Mouse (Mus musculus): ENCODE measurements at regions not wholly inside any gene's neighbourhood (a gene's known extent, or its start where the extent isn't known, plus 50 kb on each side); places are given as distances from the start of the nearest gene placed in this dataset.
"Not testable (repeated sequence)": the region's sequence is repeated elsewhere in the genome, so short reads cannot be mapped to it uniquely, and the experiment has no call there.

GRCm38 (mm10) chr2:53691580-53692118, 393.7 kb downstream of the Rprm start:
- 78% methylated on average over 5 of the region's 5 CpGs for WGBS
- H3K4me1 ChIP-seq (ENCODE audit: control insufficient read depth, insufficient read depth, low read length): no peaks in the 10 kb centered on the region
- no peak for ATAC-seq

DNA sequence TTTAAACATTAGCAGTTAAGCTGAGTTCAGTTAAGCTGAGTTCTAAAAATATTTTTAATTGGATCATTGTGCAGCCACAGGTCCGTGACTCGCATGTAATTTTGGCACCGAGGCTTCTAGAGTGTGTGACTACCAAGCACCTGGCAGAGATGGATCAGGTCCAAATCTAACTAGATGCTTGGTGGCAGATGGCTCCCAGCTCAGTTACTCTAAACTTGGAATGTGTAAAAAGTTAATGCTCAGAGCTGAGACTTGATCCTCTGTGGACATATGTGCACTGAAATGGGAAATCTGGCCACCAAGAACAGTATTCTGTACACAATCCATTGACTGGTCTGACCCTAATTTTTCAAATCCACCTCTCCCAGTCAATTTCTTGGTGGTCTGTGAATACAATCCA, 374.1 kb downstream of the Rprm start:
- Histone ChIP-seq H3K4me1 (ENCODE audit: control insufficient read depth, insufficient read depth, low read length) (no peaks in the 10 kb centered on the region), H3K27me3 (replicated peaks; ENCODE audit: control insufficient read depth, insufficient read depth, low read length) (no peaks in the 10 kb centered on the region), H3K9ac (ENCODE audit: low read depth, low read length) (no peak overlapping the region), H3K9me3 (ENCODE audit: control insufficient read depth, low read length) (no peaks in the 10 kb centered on the region), H3K4me2 (ENCODE audit: low read depth, low read length) (no peak overlapping the region), H3K4me3 (ENCODE audit: low read length) (no peak overlapping the region), H3K27ac (ENCODE audit: low read length) (no peak overlapping the region), H3K36me3 (ENCODE audit: control insufficient read depth, insufficient read depth, low read length) (no peaks in the 10 kb centered on the region)
- ATAC-seq: no peak
- 66% methylated on average over 3 of the region's 3 CpGs for WGBS

More at GRCm38 (mm10) chr2:53691580-53692118, 393.7 kb downstream of the Rprm start:
- Histone ChIP-seq H3K27me3 (replicated peaks; ENCODE audit: control insufficient read depth, insufficient read depth, low read length) (no peaks in the 10 kb centered on the region), H3K27ac (ENCODE audit: low read length) (no peak overlapping the region), H3K36me3 (ENCODE audit: control insufficient read depth, insufficient read depth, low read length) (no peaks in the 10 kb centered on the region), H3K9ac (ENCODE audit: low read depth, low read length) (no peak overlapping the region), H3K9me3 (ENCODE audit: control insufficient read depth, low read length) (no peaks in the 10 kb centered on the region), H3K4me3 (ENCODE audit: low read length) (no peak overlapping the region), H3K4me2 (ENCODE audit: low read depth, low read length) (no peak overlapping the region)

GRCm38 (mm10) chr2:53713106-53713640, 372.2 kb downstream of the Rprm start:
- Histone ChIP-seq H3K9ac (ENCODE audit: low read depth, low read length) (no peak overlapping the region), H3K4me2 (ENCODE audit: low read depth, low read length) (no peak overlapping the region), H3K27ac (ENCODE audit: low read length) (no peak overlapping the region), H3K36me3 (ENCODE audit: control insufficient read depth, insufficient read depth, low read length) (no peaks in the 10 kb centered on the region), H3K4me3 (ENCODE audit: low read length) (no peak overlapping the region), H3K9me3 (ENCODE audit: control insufficient read depth, low read length) (no peaks in the 10 kb centered on the region), H3K4me1 (ENCODE audit: control insufficient read depth, insufficient read depth, low read length) (no peaks in the 10 kb centered on the region), H3K27me3 (replicated peaks; ENCODE audit: control insufficient read depth, insufficient read depth, low read length) (no peaks in the 10 kb centered on the region)
- WGBS: 85% methylated on average over 7 of the region's 7 CpGs
- ATAC-seq: no peak

DNA sequence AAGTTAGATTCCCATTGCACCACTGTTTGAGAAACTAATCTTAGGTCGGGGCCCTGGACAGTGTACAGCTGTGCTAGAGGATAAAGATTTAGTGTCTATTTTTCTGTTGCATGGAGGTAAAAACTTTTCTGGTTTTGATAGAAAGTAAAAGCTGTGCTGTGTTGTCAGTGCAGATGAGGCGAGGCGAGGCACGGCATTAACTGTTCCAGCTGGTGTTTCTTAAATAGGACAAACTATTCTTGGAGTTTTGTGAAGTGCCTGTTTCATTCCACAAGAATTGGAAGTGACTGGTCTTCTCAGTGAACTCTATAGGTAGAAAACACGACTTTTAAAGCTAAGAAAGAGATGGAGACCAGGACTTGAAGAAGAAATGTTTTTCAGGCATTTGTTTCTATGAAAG, 370.3 kb downstream of the Rprm start:
- Histone ChIP-seq H3K4me3 (ENCODE audit: low read length) (no peak overlapping the region), H3K4me1 (ENCODE audit: control insufficient read depth, insufficient read depth, low read length) (no peaks in the 10 kb centered on the region), H3K27ac (ENCODE audit: low read length) (no peak overlapping the region), H3K36me3 (ENCODE audit: control insufficient read depth, insufficient read depth, low read length) (no peaks in the 10 kb centered on the region), H3K9ac (ENCODE audit: low read depth, low read length) (no peak overlapping the region), H3K27me3 (replicated peaks; ENCODE audit: control insufficient read depth, insufficient read depth, low read length) (no peaks in the 10 kb centered on the region), H3K4me2 (ENCODE audit: low read depth, low read length) (no peak overlapping the region), H3K9me3 (ENCODE audit: control insufficient read depth, low read length) (no peaks in the 10 kb centered on the region)
- no peak for ATAC-seq
- WGBS: 44% methylated on average over 5 of the region's 5 CpGs

GRCm38 (mm10) chr2:53723231-53723630, 362.1 kb downstream of the Rprm start:
- no peak for ATAC-seq
- no peak overlapping the region for H3K4me3 ChIP-seq (ENCODE audit: low read length)
- no peak overlapping the region for H3K27ac ChIP-seq (ENCODE audit: low read length)
- no peak overlapping the region for H3K4me2 ChIP-seq (ENCODE audit: low read depth, low read length)
- H3K36me3 ChIP-seq (ENCODE audit: control insufficient read depth, insufficient read depth, low read length): no peaks in the 10 kb centered on the region
- no peaks in the 10 kb centered on the region for H3K4me1 ChIP-seq (ENCODE audit: control insufficient read depth, insufficient read depth, low read length)
- no peaks in the 10 kb centered on the region for H3K9me3 ChIP-seq (ENCODE audit: control insufficient read depth, low read length)
- H3K27me3 ChIP-seq (replicated peaks; ENCODE audit: control insufficient read depth, insufficient read depth, low read length): no peaks in the 10 kb centered on the region
- H3K9ac ChIP-seq (ENCODE audit: low read depth, low read length): no peak overlapping the region
- 85% methylated on average over 6 of the region's 6 CpGs for WGBS

- Histone ChIP-seq H3K4me1 (ENCODE audit: control insufficient read depth, insufficient read depth, low read length) (no peaks in the 10 kb centered on the region), H3K27me3 (replicated peaks; ENCODE audit: control insufficient read depth, insufficient read depth, low read length) (no peaks in the 10 kb centered on the region)
- ATAC-seq: no peak
These were observed 356.7 kb downstream of the Rprm start for GRCm38 (mm10) chr2:53728693-53729092.

DNA sequence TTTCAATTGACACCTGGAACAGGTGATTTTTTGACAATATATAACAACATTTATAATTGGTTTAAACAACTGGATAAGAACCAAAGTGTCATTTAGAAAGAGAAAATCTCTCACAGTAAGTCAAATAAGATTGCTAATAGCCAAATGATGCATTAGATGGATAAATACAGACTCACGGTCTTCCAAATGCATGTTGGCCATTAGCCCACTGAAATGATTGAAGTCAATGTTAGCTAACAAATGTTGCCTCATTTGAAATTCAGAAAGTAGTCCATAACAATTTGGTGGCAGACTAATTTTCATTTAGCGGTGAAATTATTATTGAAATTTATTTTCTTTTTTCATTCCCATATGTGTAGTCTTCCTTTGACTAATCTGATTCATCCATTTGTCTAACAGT, 354.9 kb downstream of the Rprm start:
- Histone ChIP-seq H3K4me2 (ENCODE audit: low read depth, low read length) (no peak overlapping the region), H3K36me3 (ENCODE audit: control insufficient read depth, insufficient read depth, low read length) (no peaks in the 10 kb centered on the region), H3K4me3 (ENCODE audit: low read length) (no peak overlapping the region), H3K9ac (ENCODE audit: low read depth, low read length) (no peak overlapping the region), H3K27ac (ENCODE audit: low read length) (no peak overlapping the region), H3K4me1 (ENCODE audit: control insufficient read depth, insufficient read depth, low read length) (no peaks in the 10 kb centered on the region), H3K27me3 (replicated peaks; ENCODE audit: control insufficient read depth, insufficient read depth, low read length) (no peaks in the 10 kb centered on the region), H3K9me3 (ENCODE audit: control insufficient read depth, low read length) (no peaks in the 10 kb centered on the region)
- no peak for ATAC-seq
- 94% methylated on average over 2 of the region's 2 CpGs for WGBS

More at GRCm38 (mm10) chr2:53728693-53729092, 356.7 kb downstream of the Rprm start:
- Histone ChIP-seq H3K27ac (ENCODE audit: low read length) (no peak overlapping the region), H3K4me3 (ENCODE audit: low read length) (no peak overlapping the region), H3K9me3 (ENCODE audit: control insufficient read depth, low read length) (no peaks in the 10 kb centered on the region), H3K9ac (ENCODE audit: low read depth, low read length) (no peak overlapping the region), H3K4me2 (ENCODE audit: low read depth, low read length) (no peak overlapping the region), H3K36me3 (ENCODE audit: control insufficient read depth, insufficient read depth, low read length) (no peaks in the 10 kb centered on the region)

- no peak for ATAC-seq
- WGBS: 85% methylated on average over 2 of the region's 2 CpGs
- Histone ChIP-seq H3K4me3 (ENCODE audit: low read length) (no peak overlapping the region), H3K27ac (ENCODE audit: low read length) (no peak overlapping the region), H3K4me2 (ENCODE audit: low read depth, low read length) (no peak overlapping the region), H3K36me3 (ENCODE audit: control insufficient read depth, insufficient read depth, low read length) (no peaks in the 10 kb centered on the region), H3K9ac (ENCODE audit: low read depth, low read length) (no peak overlapping the region), H3K9me3 (ENCODE audit: control insufficient read depth, low read length) (no peaks in the 10 kb centered on the region), H3K27me3 (replicated peaks; ENCODE audit: control insufficient read depth, insufficient read depth, low read length) (no peaks in the 10 kb centered on the region), H3K4me1 (ENCODE audit: control insufficient read depth, insufficient read depth, low read length) (no peaks in the 10 kb centered on the region)
These were observed 321.9 kb downstream of the Rprm start for GRCm38 (mm10) chr2:53763486-53763885.

DNA sequence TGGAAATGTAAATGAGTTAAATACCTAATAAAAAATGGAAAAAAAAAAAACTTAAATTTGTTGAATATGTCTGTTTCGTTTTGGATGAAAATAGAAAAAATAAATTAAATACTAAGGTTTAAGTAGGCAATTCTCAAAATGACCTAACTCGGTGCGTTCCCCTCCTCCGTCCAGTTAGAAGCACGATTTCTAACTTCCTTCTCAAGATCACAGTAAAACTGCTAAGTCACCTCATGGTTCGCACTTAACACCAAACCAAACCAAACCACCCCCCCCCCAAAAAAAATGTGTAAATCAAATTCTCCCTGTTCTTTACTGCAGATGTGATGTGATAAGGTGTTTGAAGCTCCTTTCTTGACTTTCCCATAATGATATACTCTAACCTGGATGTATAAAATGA, 303.3 kb downstream of the Rprm start:
- not testable (repeated sequence) for H3K4me1 ChIP-seq (ENCODE audit: control insufficient read depth, insufficient read depth, low read length); H3K36me3 ChIP-seq (ENCODE audit: control insufficient read depth, insufficient read depth, low read length); H3K27ac ChIP-seq (ENCODE audit: low read length); H3K9me3 ChIP-seq (ENCODE audit: control insufficient read depth, low read length); H3K4me2 ChIP-seq (ENCODE audit: low read depth, low read length); ATAC-seq; H3K4me3 ChIP-seq (ENCODE audit: low read length); H3K27me3 ChIP-seq (replicated peaks; ENCODE audit: control insufficient read depth, insufficient read depth, low read length); H3K9ac ChIP-seq (ENCODE audit: low read depth, low read length)
- WGBS: 91% methylated on average over 2 of the region's 6 CpGs

DNA sequence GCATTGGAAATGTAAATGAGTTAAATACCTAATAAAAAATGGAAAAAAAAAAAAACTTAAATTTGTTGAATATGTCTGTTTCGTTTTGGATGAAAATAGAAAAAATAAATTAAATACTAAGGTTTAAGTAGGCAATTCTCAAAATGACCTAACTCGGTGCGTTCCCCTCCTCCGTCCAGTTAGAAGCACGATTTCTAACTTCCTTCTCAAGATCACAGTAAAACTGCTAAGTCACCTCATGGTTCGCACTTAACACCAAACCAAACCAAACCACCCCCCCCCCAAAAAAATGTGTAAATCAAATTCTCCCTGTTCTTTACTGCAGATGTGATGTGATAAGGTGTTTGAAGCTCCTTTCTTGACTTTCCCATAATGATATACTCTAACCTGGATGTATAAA, 296.8 kb downstream of the Rprm start:
- not testable (repeated sequence) for H3K9ac ChIP-seq (ENCODE audit: low read depth, low read length); H3K4me3 ChIP-seq (ENCODE audit: low read length); H3K4me1 ChIP-seq (ENCODE audit: control insufficient read depth, insufficient read depth, low read length); H3K4me2 ChIP-seq (ENCODE audit: low read depth, low read length); H3K36me3 ChIP-seq (ENCODE audit: control insufficient read depth, insufficient read depth, low read length); H3K27me3 ChIP-seq (replicated peaks; ENCODE audit: control insufficient read depth, insufficient read depth, low read length); ATAC-seq; H3K27ac ChIP-seq (ENCODE audit: low read length); H3K9me3 ChIP-seq (ENCODE audit: control insufficient read depth, low read length)
- 90% methylated on average over 2 of the region's 6 CpGs for WGBS
